Mouse (Mus musculus) frontal cortex, postnatal 36 days (tissue): ENCODE data around the gene Wnt5b.
A peak's percentile ranks its signal among the peaks of the same experiment; 100 is the strongest.

Experiments
- DNase-seq, 2 experiments: peaks; one replicate each; pipeline ENCODE4 v3.0.0; 2022; ENCODE audit warnings: low spot score in 2 of 2

Gene Wnt5b

GRCm38 (mm10) chr6:119521931-119522391 is 22.2 kb downstream of the Wnt5b start:
- DNase-seq = peak in 1 of 2 experiments; percentile 57

- peak in 1 of 2 experiments; percentile 79 for DNase-seq
Measured at GRCm38 (mm10) chr6:119521482-119521900, 22.7 kb downstream of the Wnt5b start.

GRCm38 (mm10) chr6:119520731-119521130 is 23.4 kb downstream of the Wnt5b start:
- DNase-seq = no peak

- no peak for DNase-seq
Measured at GRCm38 (mm10) chr6:119514085-119514484, 30.1 kb downstream of the Wnt5b start.

- DNase-seq = no peak
Measured at GRCm38 (mm10) chr6:119513452-119513851, 30.7 kb downstream of the Wnt5b start.

- no peak for DNase-seq
Measured at GRCm38 (mm10) chr6:119512701-119513100, 31.4 kb downstream of the Wnt5b start.

- DNase-seq = no peak
Measured at GRCm38 (mm10) chr6:119509437-119510037, 34.6 kb downstream of the Wnt5b start.

GRCm38 (mm10) chr6:119508634-119509375 is 35.3 kb downstream of the Wnt5b start:
- no peak for DNase-seq

GRCm38 (mm10) chr6:119508221-119508620 is 35.9 kb downstream of the Wnt5b start:
- DNase-seq = no peak

- no peak for DNase-seq
Measured at GRCm38 (mm10) chr6:119505525-119506225, 38.5 kb downstream of the Wnt5b start.

GRCm38 (mm10) chr6:119504756-119505155 is 39.4 kb downstream of the Wnt5b start:
- DNase-seq = no peak

- no peak for DNase-seq
Measured at GRCm38 (mm10) chr6:119502031-119502430, 42.1 kb downstream of the Wnt5b start.

GRCm38 (mm10) chr6:119500086-119500485 is 44.1 kb downstream of the Wnt5b start:
- DNase-seq = no peak

- DNase-seq = no peak
Measured at GRCm38 (mm10) chr6:119499271-119499670, 44.9 kb downstream of the Wnt5b start.

GRCm38 (mm10) chr6:119492630-119493014 is 51.5 kb downstream of the Wnt5b start:
- DNase-seq = no peak

- DNase-seq = no peak
Measured at GRCm38 (mm10) chr6:119491997-119492629, 52.0 kb downstream of the Wnt5b start.

- DNase-seq = no peak
Measured at GRCm38 (mm10) chr6:119491006-119491405, 53.1 kb downstream of the Wnt5b start.

GRCm38 (mm10) chr6:119490549-119490948 is 53.6 kb downstream of the Wnt5b start:
- DNase-seq = no peak

- DNase-seq = no peak
Measured at GRCm38 (mm10) chr6:119489765-119490164, 54.4 kb downstream of the Wnt5b start.

GRCm38 (mm10) chr6:119487619-119488018 is 56.5 kb downstream of the Wnt5b start:
- no peak for DNase-seq

- no peak for DNase-seq
Measured at GRCm38 (mm10) chr6:119487085-119487458, 57.1 kb downstream of the Wnt5b start.

- no peak for DNase-seq
Measured at GRCm38 (mm10) chr6:119486381-119487084, 57.6 kb downstream of the Wnt5b start.
